Mouse (Mus musculus) monocyte, adult 2 months (primary cell): ENCODE measurements around the gene Recql5.
A peak's percentile ranks its signal among the peaks of the same experiment; 100 is the strongest.
"Not testable (repeated sequence)": the region's sequence is repeated elsewhere in the genome, so short reads cannot be mapped to it uniquely, and the experiment has no call there.

Experiments
- DNase-seq, 2 experiments: peaks; one replicate each; pipeline ENCODE4 v3.0.0; 2022; ENCODE audit warnings: low spot score in 2 of 2, low read depth in 1 of 2

The Recql5 gene

GRCm38 (mm10) chr11:115869393-115869792, 63.9 kb downstream of the Recql5 start:
- no peak for DNase-seq

GRCm38 (mm10) chr11:115863895-115864294, 69.4 kb downstream of the Recql5 start:
- no peak for DNase-seq

- DNase-seq = peak; percentile 48 to 74
Measured at GRCm38 (mm10) chr11:115859143-115859945, 73.9 kb downstream of the Recql5 start.

GRCm38 (mm10) chr11:115858354-115858753, 74.9 kb downstream of the Recql5 start, which contains the start of gene Myo15b:
TSS of gene Myo15b (plus strand) at chr11:115858406.
- DNase-seq = no peak

GRCm38 (mm10) chr11:115857936-115858335, 75.3 kb downstream of the Recql5 start:
- DNase-seq = no peak

- DNase-seq = not testable (repeated sequence)
Measured at GRCm38 (mm10) chr11:115857146-115857545, 76.1 kb downstream of the Recql5 start.

- DNase-seq = no peak
Measured at GRCm38 (mm10) chr11:115854674-115855073, 78.6 kb downstream of the Recql5 start.

GRCm38 (mm10) chr11:115845819-115846218, 87.5 kb downstream of the Recql5 start:
- DNase-seq = no peak

GRCm38 (mm10) chr11:115844240-115844639, 89.0 kb downstream of the Recql5 start:
- DNase-seq = no peak

- DNase-seq = no peak
Measured at GRCm38 (mm10) chr11:115843891-115844239, 89.4 kb downstream of the Recql5 start.

GRCm38 (mm10) chr11:115843141-115843890, 90.0 kb downstream of the Recql5 start:
- DNase-seq = no peak
